Mouse (Mus musculus): ENCODE measurements around the gene Lat. TPM values are rescaled to one million over a fixed set of nuclear protein-coding genes. Genes with fewer than 3 reads are reported as not detected.

Lat gene
- polyA plus RNA-seq, 1 experiment from 2014 or later, result 1.6 TPM

GRCm38 (mm10) chr7:126340896-126341295 is 28.5 kb downstream of the Lat start:
- no peak for TF ChIP-seq CTCF (IDR thresholded peaks at IDR 0.05)
- TF ChIP-seq EP300 (IDR thresholded peaks at IDR 0.05), result no peak
- Histone ChIP-seq H3K4me2 (replicated peaks; ENCODE audit: low read depth, low read length) (no peak overlapping the region), H3K4me3 (ENCODE audit: low read depth, low read length) (no peak overlapping the region), H3K36me3 (ENCODE audit: insufficient read depth, low read length) (no peaks in the 10 kb centered on the region), H3K9me3 (ENCODE audit: low read length) (no peaks in the 10 kb centered on the region), H3K9ac (replicated peaks; ENCODE audit: low read depth) (no peak overlapping the region), H3K27me3 (replicated peaks; ENCODE audit: insufficient read depth, low read length) (no peaks in the 10 kb centered on the region), H3K4me1 (ENCODE audit: insufficient read depth, low read depth, low read length) (no peaks in the 10 kb centered on the region), H3K27ac (ENCODE audit: low read length) (no peak overlapping the region)
- no peak for ATAC-seq
- no peak for DNase-seq (ENCODE audit: low spot score)
- WGBS, result 35% methylated on average over 6 of the region's 6 CpGs

GRCm38 (mm10) chr7:126340206-126340618 is 29.2 kb downstream of the Lat start:
- TF ChIP-seq EP300 (IDR thresholded peaks at IDR 0.05), result no peak
- TF ChIP-seq CTCF (IDR thresholded peaks at IDR 0.05), result no peak
- no peaks in the 10 kb centered on the region for H3K9me3 ChIP-seq (ENCODE audit: low read length)
- H3K4me2 ChIP-seq (replicated peaks; ENCODE audit: low read depth, low read length), result no peak overlapping the region
- H3K27me3 ChIP-seq (replicated peaks; ENCODE audit: insufficient read depth, low read length), result no peaks in the 10 kb centered on the region
- WGBS, result 66% methylated on average over 6 of the region's 6 CpGs
- H3K27ac ChIP-seq (ENCODE audit: low read length), result no peak overlapping the region
- H3K4me3 ChIP-seq (ENCODE audit: low read depth, low read length), result no peak overlapping the region
- no peak overlapping the region for H3K9ac ChIP-seq (replicated peaks; ENCODE audit: low read depth)
- no peaks in the 10 kb centered on the region for H3K36me3 ChIP-seq (ENCODE audit: insufficient read depth, low read length)
- no peak for ATAC-seq
- no peak for DNase-seq (ENCODE audit: low spot score)
- no peaks in the 10 kb centered on the region for H3K4me1 ChIP-seq (ENCODE audit: insufficient read depth, low read depth, low read length)

- H3K9ac ChIP-seq (replicated peaks; ENCODE audit: low read depth), result no peak overlapping the region
- H3K4me1 ChIP-seq (ENCODE audit: insufficient read depth, low read depth, low read length), result no peaks in the 10 kb centered on the region
- WGBS, result 65% methylated on average over 8 of the region's 8 CpGs
- DNase-seq (ENCODE audit: low spot score) (no peak), ATAC-seq (no peak)
- no peaks in the 10 kb centered on the region for H3K27me3 ChIP-seq (replicated peaks; ENCODE audit: insufficient read depth, low read length)
- no peak overlapping the region for H3K27ac ChIP-seq (ENCODE audit: low read length)
- H3K4me2 ChIP-seq (replicated peaks; ENCODE audit: low read depth, low read length), result no peak overlapping the region
- H3K36me3 ChIP-seq (ENCODE audit: insufficient read depth, low read length), result no peaks in the 10 kb centered on the region
- TF ChIP-seq CTCF (IDR thresholded peaks at IDR 0.05) (no peak), EP300 (IDR thresholded peaks at IDR 0.05) (no peak)
- H3K4me3 ChIP-seq (ENCODE audit: low read depth, low read length), result no peak overlapping the region
- no peaks in the 10 kb centered on the region for H3K9me3 ChIP-seq (ENCODE audit: low read length)
These were observed 29.8 kb downstream of the Lat start for GRCm38 (mm10) chr7:126339521-126339971.

GRCm38 (mm10) chr7:126338906-126339305 is 30.5 kb downstream of the Lat start:
- WGBS, result 74% methylated on average over 8 of the region's 8 CpGs
- TF ChIP-seq EP300 (IDR thresholded peaks at IDR 0.05), result no peak
- no peak for TF ChIP-seq CTCF (IDR thresholded peaks at IDR 0.05)
- Histone ChIP-seq H3K9ac (replicated peaks; ENCODE audit: low read depth) (no peak overlapping the region), H3K27me3 (replicated peaks; ENCODE audit: insufficient read depth, low read length) (no peaks in the 10 kb centered on the region), H3K9me3 (ENCODE audit: low read length) (no peaks in the 10 kb centered on the region), H3K27ac (ENCODE audit: low read length) (no peak overlapping the region), H3K4me1 (ENCODE audit: insufficient read depth, low read depth, low read length) (no peaks in the 10 kb centered on the region), H3K4me3 (ENCODE audit: low read depth, low read length) (no peak overlapping the region), H3K4me2 (replicated peaks; ENCODE audit: low read depth, low read length) (no peak overlapping the region), H3K36me3 (ENCODE audit: insufficient read depth, low read length) (no peaks in the 10 kb centered on the region)
- no peak for ATAC-seq
- no peak for DNase-seq (ENCODE audit: low spot score)

GRCm38 (mm10) chr7:126335556-126335955 is 33.8 kb downstream of the Lat start:
- DNase-seq (ENCODE audit: low spot score) (no peak), ATAC-seq (no peak)
- no peaks in the 10 kb centered on the region for H3K36me3 ChIP-seq (ENCODE audit: insufficient read depth, low read length)
- H3K9ac ChIP-seq (replicated peaks; ENCODE audit: low read depth), result no peak overlapping the region
- H3K4me3 ChIP-seq (ENCODE audit: low read depth, low read length), result no peak overlapping the region
- H3K27ac ChIP-seq (ENCODE audit: low read length), result no peak overlapping the region
- H3K9me3 ChIP-seq (ENCODE audit: low read length), result no peaks in the 10 kb centered on the region
- WGBS, result 93% methylated on average over 1 of the region's 1 CpGs
- TF ChIP-seq CTCF (IDR thresholded peaks at IDR 0.05) (peak; percentile 54), EP300 (IDR thresholded peaks at IDR 0.05) (no peak)
- H3K4me2 ChIP-seq (replicated peaks; ENCODE audit: low read depth, low read length), result no peak overlapping the region
- no peaks in the 10 kb centered on the region for H3K27me3 ChIP-seq (replicated peaks; ENCODE audit: insufficient read depth, low read length)
- H3K4me1 ChIP-seq (ENCODE audit: insufficient read depth, low read depth, low read length), result no peaks in the 10 kb centered on the region

- Histone ChIP-seq H3K4me3 (ENCODE audit: low read depth, low read length) (no peak overlapping the region), H3K27me3 (replicated peaks; ENCODE audit: insufficient read depth, low read length) (no peaks in the 10 kb centered on the region), H3K9ac (replicated peaks; ENCODE audit: low read depth) (no peak overlapping the region), H3K9me3 (ENCODE audit: low read length) (no peaks in the 10 kb centered on the region), H3K27ac (ENCODE audit: low read length) (no peak overlapping the region), H3K4me1 (ENCODE audit: insufficient read depth, low read depth, low read length) (no peaks in the 10 kb centered on the region), H3K4me2 (replicated peaks; ENCODE audit: low read depth, low read length) (no peak overlapping the region), H3K36me3 (ENCODE audit: insufficient read depth, low read length) (no peaks in the 10 kb centered on the region)
- no peak for ATAC-seq
- no peak for DNase-seq (ENCODE audit: low spot score)
- TF ChIP-seq CTCF (IDR thresholded peaks at IDR 0.05) (peak; percentile 23; the same call in 1 of the 2 replicates), EP300 (IDR thresholded peaks at IDR 0.05) (no peak)
- whole genome bisulfite sequencing, result 55% methylated on average over 3 of the region's 3 CpGs
These were observed 36.7 kb downstream of the Lat start for GRCm38 (mm10) chr7:126332691-126333090.

- no peaks in the 10 kb centered on the region for H3K4me1 ChIP-seq (ENCODE audit: insufficient read depth, low read depth, low read length)
- TF ChIP-seq CTCF (IDR thresholded peaks at IDR 0.05) (no peak), EP300 (IDR thresholded peaks at IDR 0.05) (no peak)
- no peak overlapping the region for H3K9ac ChIP-seq (replicated peaks; ENCODE audit: low read depth)
- H3K4me3 ChIP-seq (ENCODE audit: low read depth, low read length), result no peak overlapping the region
- H3K9me3 ChIP-seq (ENCODE audit: low read length), result no peaks in the 10 kb centered on the region
- H3K27me3 ChIP-seq (replicated peaks; ENCODE audit: insufficient read depth, low read length), result no peaks in the 10 kb centered on the region
- 42% methylated on average over 2 of the region's 2 CpGs for WGBS
- H3K4me2 ChIP-seq (replicated peaks; ENCODE audit: low read depth, low read length), result no peak overlapping the region
- no peak overlapping the region for H3K27ac ChIP-seq (ENCODE audit: low read length)
- no peaks in the 10 kb centered on the region for H3K36me3 ChIP-seq (ENCODE audit: insufficient read depth, low read length)
- DNase-seq (ENCODE audit: low spot score) (no peak), ATAC-seq (peak; percentile 32; the same call in 1 of the 2 replicates)
These were observed 38.7 kb downstream of the Lat start for GRCm38 (mm10) chr7:126330693-126331092.
